Mouse (Mus musculus) kidney, embryonic 14.5 days (tissue): ENCODE measurements around the gene Rftn2. TPM values are rescaled to one million over a fixed set of nuclear protein-coding genes. Genes with fewer than 3 reads are reported as not detected.

ENCODE experiments used
- ATAC-seq: fragments of 200-750 bp; cut with Nextera tagmentation; 2 replicates; pipeline ENCODE4 v1.8.0; 2017; ENCODE audit warnings: moderate number of reproducible peaks, mild to moderate bottlenecking, moderate TSS enrichment, moderate library complexity; ENCODE audit not compliant: low FRiP score, low TSS enrichment
- H3K27ac ChIP-seq: fragments of 300-500 bp; sonication (generic); 2 replicates; pipeline ENCODE4 v1.5.1; 2014; ENCODE audit warnings: low read depth, mild to moderate bottlenecking, low read length, moderate library complexity, mixed read lengths
- H3K27me3 ChIP-seq: fragments of 300-500 bp; sonication (generic); 2 replicates; pipeline ENCODE4 v1.6.1; 2014; ENCODE audit warnings: mild to moderate bottlenecking, low read length; ENCODE audit not compliant: control insufficient read depth, insufficient read depth
- H3K36me3 ChIP-seq: fragments of 300-500 bp; sonication (generic); 2 replicates; pipeline ENCODE4 v1.6.1; 2014; ENCODE audit warnings: low read length, mixed read lengths; ENCODE audit not compliant: control insufficient read depth, insufficient read depth
- H3K4me1 ChIP-seq: fragments of 300-500 bp; sonication (generic); 2 replicates; pipeline ENCODE4 v1.6.1; 2014; ENCODE audit warnings: low read length, mixed read lengths; ENCODE audit not compliant: control insufficient read depth, insufficient read depth
- H3K4me2 ChIP-seq: fragments of 300-500 bp; sonication (generic); replicated peaks from 2 replicates; pipeline ENCODE4 v1.6.1; 2014; ENCODE audit warnings: low read depth, mild to moderate bottlenecking, low read length
- H3K4me3 ChIP-seq: fragments of 300-500 bp; sonication (generic); 2 replicates; pipeline ENCODE4 v1.5.1; 2014; ENCODE audit warnings: mild to moderate bottlenecking, low read length
- H3K9ac ChIP-seq: fragments of 300-500 bp; sonication (generic); 2 replicates; pipeline ENCODE4 v1.6.1; 2014; ENCODE audit warnings: low read depth, mild to moderate bottlenecking, low read length, moderate library complexity
- H3K9me3 ChIP-seq: fragments of 300-500 bp; sonication (generic); 2 replicates; pipeline ENCODE4 v1.6.1; 2016; ENCODE audit warnings: low read length; ENCODE audit not compliant: control insufficient read depth
- WGBS: fragments of 180-500 bp; shearing (Covaris S2); extraction: QIAGEN DNeasy Blood & Tissue Kit; methylation state at CpG from one replicate; pipeline ENCODE4 v1.1.7; 2014; 5-methylcytosine and 5-hydroxymethylcytosine counted together
- polyA plus RNA-seq: library from polyadenylated mRNA; unstranded; fragments of >200 nt; fragmentation: Nextera tagmentation; extraction: Ambion mirVana; gene quantifications from 2 replicates; pipeline ENCODE4 v1.2.1, GENCODE M21; 2014

The Rftn2 gene
- 4.8 and 6.6 TPM in 2 replicates for polyA plus RNA-seq

DNA sequence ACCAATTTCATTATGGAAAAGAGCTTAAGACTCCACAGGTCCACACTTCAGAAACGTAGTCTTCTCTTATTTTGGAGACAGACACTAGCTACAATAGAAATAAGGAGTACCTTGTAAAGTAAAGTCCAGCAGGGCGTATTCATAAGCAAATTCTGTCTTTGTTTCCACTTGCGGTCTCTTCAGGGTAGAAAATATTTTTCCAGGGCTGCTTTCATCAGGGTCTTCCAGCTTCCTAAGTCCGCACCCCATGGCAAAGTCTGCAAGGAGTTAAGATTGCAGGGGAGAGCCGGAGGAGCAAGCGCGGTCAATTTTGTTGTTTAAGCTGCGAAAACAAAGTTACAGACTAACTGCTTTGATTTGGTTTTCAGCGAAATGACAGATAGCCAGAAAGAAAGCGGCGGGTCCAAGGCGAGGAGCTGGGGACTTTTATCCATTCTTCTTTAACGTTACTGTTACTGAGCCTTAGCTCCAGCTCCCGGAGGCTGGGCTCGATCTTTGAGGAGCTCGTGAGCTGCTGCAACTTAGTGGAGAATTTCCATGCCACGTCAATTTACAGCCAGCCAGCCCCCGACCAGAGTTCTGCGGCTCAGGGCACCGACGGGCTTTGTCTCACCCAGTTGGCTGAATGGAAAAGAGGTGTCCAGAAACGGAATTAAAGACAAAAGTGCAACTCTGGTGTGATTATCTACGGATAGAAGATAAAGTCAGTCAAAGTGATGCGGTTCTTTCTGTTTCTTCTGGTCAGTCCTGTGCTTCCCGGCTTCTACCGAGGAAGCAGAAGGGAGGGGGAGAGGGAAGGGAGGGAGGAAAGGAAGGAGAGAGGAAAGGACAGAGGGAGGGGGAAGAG, at the start of gene Rftn2:
TSS of gene Rftn2 (minus strand) at position 772 of the 847 bp plus-strand sequence.
- H3K4me3 ChIP-seq, result peak within 1 kb of the TSS; percentile 51
- no peaks in the 10 kb centered on the region for H3K9me3 ChIP-seq
- H3K4me1 ChIP-seq, result no peaks in the 10 kb centered on the region
- peak; percentile 84 for ATAC-seq
- H3K9ac ChIP-seq, result peak within 1 kb of the TSS; percentile 28
- peak within 1 kb of the TSS; percentile 56 for H3K27ac ChIP-seq
- H3K27me3 ChIP-seq, result no peaks in the 10 kb centered on the region
- WGBS, result 3% methylated on average over 26 of the region's 26 CpGs
- peak within 1 kb of the TSS; percentile 44 for H3K4me2 ChIP-seq
- H3K36me3 ChIP-seq, result no peaks in the 10 kb centered on the region

- no peak for ATAC-seq
- Histone ChIP-seq H3K27ac (no peak overlapping the region), H3K9me3 (no peaks in the 10 kb centered on the region), H3K9ac (no peak overlapping the region), H3K4me2 (no peak overlapping the region), H3K27me3 (no peaks in the 10 kb centered on the region), H3K4me1 (no peaks in the 10 kb centered on the region), H3K4me3 (no peak overlapping the region), H3K36me3 (no peaks in the 10 kb centered on the region)
- 71% methylated on average over 2 of the region's 2 CpGs for WGBS
Observed at GRCm38 (mm10) chr1:55265447-55265846, 38.9 kb upstream of the Rftn2 start.

DNA sequence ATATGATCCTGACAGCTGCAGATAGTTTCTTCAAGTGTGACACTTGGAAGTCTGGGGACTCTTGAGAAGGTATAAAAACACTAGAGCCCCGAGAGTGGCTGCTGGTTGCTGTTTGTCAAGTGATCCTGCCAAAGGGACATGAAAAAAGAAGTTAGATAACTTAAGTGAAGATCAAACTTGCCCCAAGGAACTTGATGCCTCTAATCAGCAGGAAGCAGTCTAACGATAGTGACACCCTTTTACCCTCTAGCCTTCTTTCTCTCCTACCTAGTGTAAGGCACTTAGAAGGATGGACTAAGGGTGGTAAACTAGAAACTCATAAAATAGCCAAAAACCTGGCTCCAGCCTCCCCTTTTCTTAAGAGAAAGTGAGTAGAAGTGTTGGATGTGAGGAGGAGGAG, 37.8 kb upstream of the Rftn2 start:
- H3K4me3 ChIP-seq, result no peak overlapping the region
- WGBS, result 30% methylated on average over 2 of the region's 2 CpGs
- ATAC-seq, result no peak
- no peaks in the 10 kb centered on the region for H3K4me1 ChIP-seq
- H3K27ac ChIP-seq, result no peak overlapping the region
- no peak overlapping the region for H3K4me2 ChIP-seq
- H3K27me3 ChIP-seq, result no peaks in the 10 kb centered on the region
- no peaks in the 10 kb centered on the region for H3K36me3 ChIP-seq
- no peak overlapping the region for H3K9ac ChIP-seq
- H3K9me3 ChIP-seq, result no peaks in the 10 kb centered on the region

- no peak overlapping the region for H3K4me2 ChIP-seq
- H3K4me1 ChIP-seq, result no peaks in the 10 kb centered on the region
- no peaks in the 10 kb centered on the region for H3K27me3 ChIP-seq
- WGBS, result 87% methylated on average over 2 of the region's 2 CpGs
- no peak overlapping the region for H3K27ac ChIP-seq
- no peak overlapping the region for H3K4me3 ChIP-seq
- no peaks in the 10 kb centered on the region for H3K36me3 ChIP-seq
- ATAC-seq, result no peak
- H3K9ac ChIP-seq, result no peak overlapping the region
- H3K9me3 ChIP-seq, result no peaks in the 10 kb centered on the region
Observed at GRCm38 (mm10) chr1:55246374-55246773, 19.8 kb upstream of the Rftn2 start.

DNA sequence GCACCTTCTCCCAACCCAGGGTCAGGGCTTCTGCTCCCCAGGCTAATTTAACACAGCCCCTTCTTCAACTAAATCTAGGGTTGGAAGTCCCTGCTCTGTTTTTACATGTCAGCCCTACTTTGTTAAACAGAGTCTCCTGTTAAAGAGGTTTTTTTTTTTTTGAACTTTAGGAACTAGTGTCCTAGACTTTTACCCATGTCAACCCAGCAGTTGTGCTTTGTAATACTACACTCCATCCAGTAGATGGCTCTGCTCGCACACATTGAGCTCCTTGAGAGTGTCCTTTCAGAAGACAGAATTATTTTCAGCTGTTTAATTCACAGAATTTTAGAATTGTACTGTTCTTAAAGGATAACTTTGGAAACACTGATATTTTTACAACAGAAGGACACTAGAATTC, 12.7 kb upstream of the Rftn2 start:
- H3K9me3 ChIP-seq, result no peaks in the 10 kb centered on the region
- H3K27me3 ChIP-seq, result no peaks in the 10 kb centered on the region
- no peak overlapping the region for H3K27ac ChIP-seq
- 0% methylated on average over 1 of the region's 1 CpGs for WGBS
- ATAC-seq, result no peak
- H3K9ac ChIP-seq, result no peak overlapping the region
- peak overlapping the region; percentile 86; the same call in 1 of the 2 replicates for H3K4me3 ChIP-seq
- peak overlapping the region; percentile 94 for H3K4me2 ChIP-seq
- H3K4me1 ChIP-seq, result peaks cover 12% of the 10 kb centered on the region
- no peaks in the 10 kb centered on the region for H3K36me3 ChIP-seq

DNA sequence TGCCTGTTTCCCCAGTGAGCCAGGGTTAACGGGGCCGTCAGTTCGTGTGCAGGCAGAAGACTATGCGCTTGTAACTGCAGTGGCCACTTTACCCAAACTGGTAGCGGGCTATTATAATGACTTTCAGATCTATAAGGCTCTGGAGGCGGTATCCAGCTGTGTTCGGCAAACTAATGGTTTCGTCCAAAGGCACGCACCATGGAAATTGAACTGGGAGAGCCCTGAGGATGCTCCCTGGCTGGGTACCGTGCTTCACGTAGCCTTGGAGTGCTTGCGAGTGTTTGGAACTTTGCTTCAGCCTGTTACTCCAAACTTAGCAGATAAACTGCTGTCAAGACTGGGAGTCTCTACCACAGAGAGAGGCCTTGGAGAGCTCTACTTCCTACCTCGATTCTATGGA, 11.9 kb upstream of the Rftn2 start:
- Histone ChIP-seq H3K27ac (no peak overlapping the region), H3K4me2 (peak overlapping the region; percentile 94), H3K36me3 (no peaks in the 10 kb centered on the region), H3K9ac (peak overlapping the region; percentile 78), H3K4me3 (peak overlapping the region; percentile 86), H3K27me3 (no peaks in the 10 kb centered on the region), H3K4me1 (peaks cover 12% of the 10 kb centered on the region), H3K9me3 (no peaks in the 10 kb centered on the region)
- no peak for ATAC-seq
- 35% methylated on average over 13 of the region's 13 CpGs for WGBS

- Histone ChIP-seq H3K4me3 (peak overlapping the region; percentile 86), H3K27ac (peak overlapping the region; percentile 55; the same call in 1 of the 2 replicates), H3K9me3 (no peaks in the 10 kb centered on the region), H3K9ac (peak overlapping the region; percentile 78), H3K27me3 (no peaks in the 10 kb centered on the region), H3K36me3 (no peaks in the 10 kb centered on the region), H3K4me1 (peaks cover 12% of the 10 kb centered on the region), H3K4me2 (peak overlapping the region; percentile 94)
- peak; percentile 65 for ATAC-seq
- under 1% methylated on average over 23 of the region's 23 CpGs for WGBS
Observed at GRCm38 (mm10) chr1:55237643-55238161, 11.1 kb upstream of the Rftn2 start.

DNA sequence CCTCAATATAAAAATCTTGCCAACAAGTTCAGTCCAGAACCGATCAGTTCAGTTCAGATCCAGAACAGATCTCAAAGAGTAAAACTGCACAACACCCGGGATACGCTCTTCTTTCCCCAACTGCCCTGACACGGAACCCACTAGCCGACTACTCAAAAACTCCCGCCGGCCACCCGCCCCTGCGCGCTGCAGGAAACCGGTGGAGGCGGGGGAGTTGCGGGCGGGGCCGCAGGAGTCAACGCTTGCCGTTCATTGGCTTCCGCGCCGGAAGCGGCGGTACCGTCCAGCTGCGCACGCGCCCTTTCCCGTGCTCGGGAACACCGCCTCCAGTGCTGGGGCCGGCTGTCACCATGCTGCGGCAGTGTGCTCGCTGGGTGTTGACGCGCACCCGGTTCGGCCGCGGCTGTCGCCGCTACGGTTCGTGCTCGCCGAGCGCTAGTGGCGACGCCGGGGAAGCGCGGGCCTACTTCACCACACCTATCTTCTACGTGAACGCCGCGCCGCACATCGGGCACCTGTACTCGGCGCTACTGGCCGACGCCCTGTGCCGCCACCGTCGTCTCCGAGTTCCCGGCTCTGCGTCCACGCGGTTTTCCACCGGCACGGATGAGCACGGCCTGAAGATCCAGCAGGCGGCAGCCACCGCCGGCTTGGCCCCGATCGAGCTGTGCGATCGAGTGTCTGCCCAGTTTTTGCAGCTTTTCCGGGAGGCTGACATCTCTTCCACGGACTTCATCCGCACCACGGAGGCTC, 10.5 kb upstream of the Rftn2 start, which contains the start of gene Mars2:
TSS of gene Mars2 (plus strand) at position 288 of the 753 bp plus-strand sequence.
- H3K36me3 ChIP-seq, result no peaks in the 10 kb centered on the region
- ATAC-seq, result peak; percentile 98
- peak within 1 kb of the TSS; percentile 78 for H3K9ac ChIP-seq
- peak within 1 kb of the TSS; percentile 86 for H3K4me3 ChIP-seq
- H3K27ac ChIP-seq, result peak within 1 kb of the TSS; percentile 55; the same call in 1 of the 2 replicates
- peak within 1 kb of the TSS; percentile 94 for H3K4me2 ChIP-seq
- H3K9me3 ChIP-seq, result no peaks in the 10 kb centered on the region
- WGBS, result under 1% methylated on average over 80 of the region's 82 CpGs
- H3K27me3 ChIP-seq, result no peaks in the 10 kb centered on the region
- peaks cover 12% of the 10 kb centered on the region for H3K4me1 ChIP-seq
